In genomic region chr19:53447754-53448153, GRCm38 (mm10) we compare ENCODE assay signal across 12 mouse cellular contexts. TPM values are rescaled to one million over a fixed set of nuclear protein-coding genes. Genes with fewer than 3 reads are reported as not detected.
DNase-seq lines count a peak whose midpoint lies in the region; ATAC-seq and TF ChIP-seq lines count a peak whose summit lies in the region.
"Had no signal": no experiment of that assay in that cellular context is flagged by ENCODE, and none has a peak within 500 bp of the region (broad histone marks: within the 10 kb centered on the region; RNA-seq: fewer than 3 reads in every experiment).

No protein-coding gene starts in this region.

- H3K27me3 ChIP-seq in hindbrain, embryonic 16.5 days (replicated peaks; ENCODE audit: control insufficient read depth, insufficient read depth, low read length), result no peaks in the 10 kb centered on the region
- no peaks in the 10 kb centered on the region for H3K27me3 ChIP-seq in hindbrain, embryonic 14.5 days (ENCODE audit: control insufficient read depth, insufficient read depth, low read length)
- H3K27me3 ChIP-seq in liver, adult 2 months (ENCODE audit: control insufficient read depth, insufficient read depth, low read length), result no peaks in the 10 kb centered on the region
- H3K27me3 ChIP-seq in liver, embryonic 12.5 days (replicated peaks), result peaks cover 19% of the 10 kb centered on the region
- H3K27me3 ChIP-seq: hindbrain, embryonic 15.5 days had no signal

- no peak for TF ChIP-seq CTCF in liver, adult 2 months (IDR thresholded peaks at IDR 0.05; ENCODE audit: low read depth, low read length)

- 35% methylated on average over 6 of the region's 6 CpGs for WGBS in hindbrain, embryonic 16.5 days
- WGBS in hindbrain, embryonic 14.5 days, result 35% methylated on average over 6 of the region's 6 CpGs
- WGBS in liver, adult 2 months, result 79% methylated on average over 6 of the region's 6 CpGs
- 75% methylated on average over 6 of the region's 6 CpGs for WGBS in liver, embryonic 12.5 days (ENCODE audit: insufficient replicate concordance)

- H3K4me3 ChIP-seq in hindbrain, embryonic 16.5 days (ENCODE audit: low read length), result no peak overlapping the region
- H3K4me3 ChIP-seq in hindbrain, embryonic 14.5 days (replicated peaks; ENCODE audit: low read length), result no peak overlapping the region
- H3K4me3 ChIP-seq in liver, adult 2 months (ENCODE audit: insufficient read depth, low read depth, low read length), result no peak overlapping the region
- no peak overlapping the region for H3K4me3 ChIP-seq in liver, embryonic 12.5 days
- H3K4me3 ChIP-seq: hindbrain, embryonic 15.5 days; limb, embryonic 12.5 days had no signal

- H3K4me2 ChIP-seq in hindbrain, embryonic 16.5 days (ENCODE audit: low read length), result no peak overlapping the region
- H3K4me2 ChIP-seq in hindbrain, embryonic 14.5 days (replicated peaks), result no peak overlapping the region
- H3K4me2 ChIP-seq in liver, embryonic 12.5 days, result no peak overlapping the region
- H3K4me2 ChIP-seq: heart, embryonic 11.5 days; hindbrain, embryonic 15.5 days; limb, embryonic 12.5 days had no signal

- DNase-seq in hindbrain, embryonic 14.5 days (ENCODE audit: low spot score), result no peak
- no peak for DNase-seq in liver, adult 2 months (ENCODE audit: extremely low read depth, low read depth, low spot score)
- DNase-seq in NIH3T3 (ENCODE audit: low read depth), result peak; percentile 69
- DNase-seq in kidney, postnatal 36 days, result peak; percentile 45 to 62
- no peak for DNase-seq in frontal cortex, postnatal 25 days (ENCODE audit: low spot score in 2 of 2)
- DNase-seq: B cell, adult 2 months; cerebellum, adult 8-10 months had no signal

- no peaks in the 10 kb centered on the region for H3K9me3 ChIP-seq in hindbrain, embryonic 16.5 days (ENCODE audit: control insufficient read depth, low read length)
- no peaks in the 10 kb centered on the region for H3K9me3 ChIP-seq in hindbrain, embryonic 14.5 days (ENCODE audit: control insufficient read depth, low read length)
- H3K9me3 ChIP-seq in liver, embryonic 12.5 days (replicated peaks), result no peaks in the 10 kb centered on the region
- H3K9me3 ChIP-seq: hindbrain, embryonic 15.5 days; limb, embryonic 12.5 days had no signal

- no peak overlapping the region for H3K27ac ChIP-seq in hindbrain, embryonic 16.5 days (ENCODE audit: low read depth, low read length)
- no peak overlapping the region for H3K27ac ChIP-seq in hindbrain, embryonic 14.5 days
- H3K27ac ChIP-seq in liver, adult 2 months (replicated peaks; ENCODE audit: insufficient read depth, low read depth, low read length), result 0 out of 2 replicates have a peak overlapping the region, but pooled peaks have one; percentile 30
- no peak overlapping the region for H3K27ac ChIP-seq in liver, embryonic 12.5 days
- H3K27ac ChIP-seq: hindbrain, embryonic 15.5 days; limb, embryonic 12.5 days had no signal

- no peaks in the 10 kb centered on the region for H3K79me2 ChIP-seq in liver, adult 2 months (ENCODE audit: control insufficient read depth, insufficient read depth, low read length)

- H3K4me1 ChIP-seq in hindbrain, embryonic 16.5 days (ENCODE audit: control insufficient read depth, insufficient read depth, low read depth, low read length), result peaks cover 5% of the 10 kb centered on the region
- H3K4me1 ChIP-seq in hindbrain, embryonic 14.5 days (replicated peaks; ENCODE audit: control insufficient read depth, insufficient read depth, low read length), result peaks cover 13% of the 10 kb centered on the region
- H3K4me1 ChIP-seq in liver, adult 2 months (ENCODE audit: control insufficient read depth, insufficient read depth, low read length), result no peaks in the 10 kb centered on the region
- H3K4me1 ChIP-seq in liver, embryonic 12.5 days, result peaks cover 8% of the 10 kb centered on the region

- ATAC-seq in hindbrain, embryonic 16.5 days, result peak; percentile 38; the same call in 1 of the 2 replicates
- no peak for ATAC-seq in hindbrain, embryonic 14.5 days (ENCODE audit: low FRiP score)
- no peak for ATAC-seq in liver, embryonic 12.5 days

- H3K9ac ChIP-seq in hindbrain, embryonic 16.5 days (ENCODE audit: low read depth, low read length), result no peak overlapping the region
- no peak overlapping the region for H3K9ac ChIP-seq in hindbrain, embryonic 14.5 days
- H3K9ac ChIP-seq in liver, adult 2 months (ENCODE audit: low read depth, low read length), result no peak overlapping the region
- no peak overlapping the region for H3K9ac ChIP-seq in liver, embryonic 12.5 days
- H3K9ac ChIP-seq: hindbrain, embryonic 15.5 days; limb, embryonic 12.5 days had no signal

- TF ChIP-seq POLR2A in liver, adult 2 months (IDR thresholded peaks at IDR 0.05; ENCODE audit: extremely low read depth, insufficient read depth, low read length), result no peak

- H3K36me3 ChIP-seq in hindbrain, embryonic 16.5 days (ENCODE audit: control insufficient read depth, insufficient read depth, low read length), result no peaks in the 10 kb centered on the region
- no peaks in the 10 kb centered on the region for H3K36me3 ChIP-seq in hindbrain, embryonic 14.5 days (replicated peaks; ENCODE audit: control insufficient read depth, insufficient read depth)
- H3K36me3 ChIP-seq in liver, adult 2 months (ENCODE audit: control insufficient read depth, insufficient read depth, low read length), result no peaks in the 10 kb centered on the region
- no peaks in the 10 kb centered on the region for H3K36me3 ChIP-seq in liver, embryonic 12.5 days
- H3K36me3 ChIP-seq: hindbrain, embryonic 15.5 days; limb, embryonic 12.5 days had no signal

RNA-seq across cellular contexts. Expression of gene Smndc1, which starts 57.4 kb away (rescaled TPM):
- 26.9 and 29.8 TPM in 2 replicates for polyA plus RNA-seq in hindbrain, embryonic 16.5 days (2015; fragmentation: Nextera tagmentation; extraction: Ambion mirVana)
- 35.3 and 35.6 TPM in 2 replicates for polyA plus RNA-seq in hindbrain, embryonic 14.5 days (2014; fragmentation: Nextera tagmentation; extraction: Ambion mirVana)
- 7.6 and 8.1 TPM in 2 replicates for total RNA-seq in liver, adult 2 months (2014; rRNA removed)
- 1.6 and 1.8 TPM in 2 replicates for polyA plus RNA-seq in liver, adult 2 months (2012; rRNA removed)
- 29.3 and 30.6 TPM in 2 replicates for polyA plus RNA-seq in liver, embryonic 12.5 days (2016; fragmentation: Nextera tagmentation; extraction: Ambion mirVana)

Comparison
In these comparisons a context has a peak if more than half of its experiments do, and no peak if none do; other contexts are left out.
1. DNase-seq: peak in NIH3T3 (single experiment) and kidney, postnatal 36 days (2 of 2); none in hindbrain, embryonic 14.5 days (single experiment), liver, adult 2 months (single experiment) and frontal cortex, postnatal 25 days (0 of 2).